Mouse (Mus musculus): ENCODE measurements at regions not wholly inside any gene's neighbourhood (a gene's known extent, or its start where the extent isn't known, plus 50 kb on each side); places are given as distances from the start of the nearest gene placed in this dataset.

DNA sequence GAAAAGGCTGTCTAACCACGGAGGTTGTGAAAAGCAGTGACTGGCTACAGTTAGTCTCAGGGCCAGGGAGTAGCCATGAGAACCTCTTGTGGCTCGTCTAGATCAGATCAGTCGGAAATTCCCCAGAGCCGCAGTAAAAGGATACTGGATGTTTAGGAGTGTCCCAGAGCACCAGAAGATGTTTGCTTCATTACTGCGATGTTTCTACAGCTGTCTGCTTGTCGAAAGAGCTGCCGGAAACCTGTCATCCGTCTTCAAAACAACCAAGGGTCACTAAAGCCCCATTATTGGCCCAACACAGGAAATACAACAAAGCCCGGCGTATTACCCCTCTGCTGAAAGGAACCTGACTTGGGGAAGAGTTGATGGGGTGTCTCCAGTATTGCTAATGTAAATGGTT is 245.2 kb upstream of the 1700056E22Rik start:
- DNase-seq = peak; percentile 59

DNA sequence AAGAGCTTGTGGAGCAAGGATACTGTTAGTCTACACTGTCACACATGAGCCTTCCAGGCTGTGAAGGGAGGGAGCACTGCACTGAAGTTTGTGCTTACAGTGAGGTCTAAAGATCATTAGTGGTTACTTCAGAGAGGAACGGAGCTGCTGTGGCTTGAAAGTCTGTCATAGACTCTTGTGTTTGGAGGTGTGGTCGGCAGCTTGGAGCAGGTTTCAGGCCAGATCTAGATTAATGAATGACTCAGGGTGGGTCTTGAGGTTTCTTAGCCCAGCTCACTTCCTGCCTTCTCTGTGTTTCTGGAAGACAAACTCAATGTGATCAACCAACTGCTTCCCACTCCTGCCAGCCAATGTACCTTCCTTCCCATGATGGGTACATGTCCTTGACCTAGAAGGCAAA is 242.9 kb upstream of the 1700056E22Rik start:
- DNase-seq = no peak

DNA sequence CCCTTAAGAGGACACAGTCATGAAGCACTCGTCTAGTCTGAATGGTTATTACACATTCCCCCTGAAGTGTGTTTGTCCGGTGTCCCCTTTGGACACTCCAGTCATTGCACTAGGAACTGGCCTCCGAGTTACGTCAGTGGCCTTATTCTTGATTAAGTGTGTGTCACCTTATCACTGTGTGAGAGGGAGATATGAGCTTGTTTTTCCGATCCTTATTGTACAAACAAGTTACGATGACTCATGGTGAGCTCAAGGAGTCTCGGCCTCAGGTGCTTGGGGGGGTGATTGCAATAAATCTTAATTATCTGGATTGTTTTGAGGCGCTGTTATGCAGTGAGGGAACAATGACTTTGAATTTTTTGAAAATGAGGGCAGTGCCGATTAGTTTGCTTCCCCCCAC is 241.8 kb upstream of the 1700056E22Rik start:
- no peak for DNase-seq

DNA sequence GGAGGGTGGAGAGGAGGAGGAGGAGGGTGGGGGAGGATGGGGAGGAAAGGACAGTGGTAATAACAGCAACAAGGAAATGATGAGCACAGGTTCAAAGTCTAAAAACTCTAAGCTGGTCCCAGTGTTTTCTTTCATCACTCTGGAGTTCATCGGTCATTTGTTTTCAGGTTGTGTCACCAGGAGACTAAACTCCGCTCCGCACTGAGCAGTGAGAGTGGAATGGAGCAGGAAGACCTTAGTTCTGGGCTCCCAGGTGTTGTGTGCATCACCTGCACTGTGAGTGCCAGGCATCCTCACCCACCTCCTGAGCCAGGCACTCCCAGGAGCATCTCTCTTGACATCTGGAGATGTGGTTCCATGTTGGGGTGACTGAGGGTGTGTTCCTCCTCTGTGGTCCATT is 241.3 kb upstream of the 1700056E22Rik start:
- no peak for DNase-seq

DNA sequence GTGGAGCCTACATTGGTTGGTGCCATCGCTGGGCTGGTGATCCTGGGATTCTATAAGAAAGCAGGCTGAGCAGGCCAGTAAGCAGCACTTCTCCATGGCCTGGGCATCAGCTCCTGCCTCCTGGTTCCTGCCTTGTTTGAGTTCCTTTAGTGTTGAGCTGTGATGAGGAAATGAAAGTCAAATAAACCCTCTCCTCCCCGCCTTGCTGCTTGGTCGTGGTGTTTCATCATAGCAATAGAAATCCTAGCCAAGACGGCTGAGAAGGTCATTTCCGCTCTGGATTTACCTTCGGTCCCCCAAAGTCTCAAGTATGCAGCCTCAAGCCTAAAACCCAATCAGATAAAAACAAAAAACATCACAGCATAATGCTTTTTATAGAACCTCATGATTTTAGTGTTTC is 240.6 kb upstream of the 1700056E22Rik start:
- no peak for DNase-seq

DNA sequence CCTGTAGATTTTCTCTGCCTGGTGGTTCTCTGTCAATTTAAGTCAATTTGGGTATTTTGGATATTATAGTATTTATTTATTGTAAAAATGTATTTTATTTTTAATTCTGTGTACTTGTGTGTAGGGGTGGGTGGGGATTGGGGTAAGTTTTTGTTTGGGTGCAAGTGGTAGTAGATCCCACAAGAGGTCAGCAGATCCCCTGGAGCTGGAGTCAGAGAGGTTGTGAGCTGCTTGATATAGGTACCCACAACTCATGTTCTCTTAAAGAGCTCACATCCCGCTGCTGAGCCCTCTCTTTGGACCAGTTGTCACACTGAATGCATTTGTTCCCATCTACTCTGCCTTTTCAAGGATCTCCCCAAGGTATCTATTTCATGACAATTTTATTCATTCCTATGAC is 239.6 kb upstream of the 1700056E22Rik start:
- DNase-seq = no peak

DNA sequence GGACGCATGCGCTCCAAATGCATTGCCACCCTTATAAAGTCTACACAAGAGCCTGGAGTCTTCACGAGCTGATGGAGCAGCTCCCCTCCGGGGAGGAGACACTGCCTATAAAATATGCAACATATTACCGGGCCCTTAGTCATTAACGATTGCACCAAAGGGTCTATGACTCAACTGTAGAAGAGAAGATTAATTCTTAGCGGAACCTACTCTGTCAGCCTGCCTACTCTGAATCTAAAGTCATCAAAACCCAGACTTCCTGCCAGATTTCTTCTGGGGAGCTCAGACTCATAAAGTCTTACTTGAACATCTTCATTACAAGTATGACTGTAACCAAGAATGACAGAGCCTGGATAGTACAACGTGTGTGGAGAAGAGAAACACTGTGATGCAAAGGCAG is 237.2 kb upstream of the 1700056E22Rik start:
- no peak for DNase-seq

DNA sequence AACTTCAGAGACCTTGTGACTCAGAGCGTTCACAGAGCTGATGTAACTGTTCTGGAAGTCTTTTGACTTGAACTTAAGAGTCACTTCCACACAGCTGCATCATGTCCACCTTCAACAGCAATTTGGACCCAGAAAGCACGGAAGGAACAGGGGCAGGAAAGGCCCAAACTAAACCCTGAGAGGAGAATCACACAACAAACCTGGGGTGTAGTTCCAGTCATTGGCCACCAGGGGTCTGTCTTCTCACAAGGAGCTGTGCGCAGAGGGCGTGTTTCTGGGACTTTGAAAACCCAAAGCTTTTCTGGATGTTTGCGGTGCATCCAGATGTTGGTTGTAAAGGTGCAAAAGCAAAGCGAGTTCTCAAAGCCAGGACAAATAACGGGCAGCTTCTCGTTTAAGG is 231.9 kb upstream of the 1700056E22Rik start:
- peak; percentile 85 for DNase-seq

DNA sequence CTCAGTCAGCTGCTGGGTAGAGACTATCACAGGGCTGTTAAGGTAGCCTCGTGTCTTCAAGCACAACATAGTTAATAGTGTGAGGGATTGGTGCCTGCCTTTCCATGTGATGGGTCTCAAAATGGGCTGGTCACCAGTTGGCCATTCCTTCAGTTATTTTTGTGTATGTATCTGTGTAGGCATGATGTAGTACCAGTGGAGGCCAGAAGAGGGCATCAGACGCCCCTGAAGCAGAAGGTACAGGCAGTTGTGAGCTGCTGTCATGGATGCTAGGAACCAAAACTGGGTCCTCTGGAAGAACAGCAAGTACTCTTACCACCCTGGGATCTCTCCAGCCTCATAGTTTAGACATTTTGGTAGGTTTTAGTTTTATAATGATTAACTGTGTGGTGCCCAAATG is 228.9 kb upstream of the 1700056E22Rik start:
- DNase-seq = no peak

DNA sequence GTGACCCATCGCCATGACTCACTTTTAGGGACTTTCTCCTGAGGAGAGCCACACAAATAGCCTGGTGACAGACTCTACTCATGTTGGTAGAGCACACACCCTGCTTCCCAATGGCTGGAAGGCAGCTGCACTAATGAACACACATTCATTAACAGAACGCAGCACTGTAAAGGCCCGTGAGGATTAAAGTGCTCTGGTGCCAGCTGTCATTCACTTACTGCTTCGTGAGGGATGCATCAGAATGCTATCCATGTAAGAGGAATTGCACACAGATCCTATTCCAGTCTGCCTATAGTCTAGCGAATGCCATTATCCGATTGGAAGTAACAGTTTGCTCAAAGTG is 227.3 kb upstream of the 1700056E22Rik start:
- no peak for DNase-seq

DNA sequence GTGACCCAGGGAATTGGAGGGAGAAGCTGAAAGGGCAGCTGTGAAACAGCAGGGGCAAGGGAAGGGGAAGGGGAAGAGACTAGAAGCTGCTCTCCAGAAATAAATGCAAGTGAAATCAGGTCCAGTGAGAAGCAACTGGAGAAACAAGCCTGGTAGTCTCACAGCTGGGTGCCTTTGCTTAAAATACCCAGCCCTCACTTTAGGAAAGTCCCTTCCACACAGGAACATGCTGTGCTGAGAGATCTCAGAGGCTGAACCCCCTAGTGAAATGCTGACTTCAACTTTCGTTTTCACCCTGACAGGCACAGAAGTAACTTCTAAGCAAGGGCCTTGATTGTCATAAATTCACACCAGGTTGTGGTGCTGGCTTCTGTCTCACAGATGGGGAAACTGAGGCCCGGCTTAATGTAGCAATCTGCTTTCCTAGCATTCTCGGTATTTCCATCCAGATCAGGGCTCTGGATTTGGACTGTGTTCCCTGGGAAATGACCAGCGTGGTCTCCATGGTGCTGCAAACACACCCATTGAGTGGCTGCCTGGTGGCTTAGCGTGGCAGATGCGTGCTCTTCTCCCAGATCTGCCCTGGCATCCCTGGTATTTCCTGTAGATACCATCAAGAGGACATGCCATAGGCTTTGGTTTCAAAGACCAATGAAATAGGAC is 226.8 kb upstream of the 1700056E22Rik start:
- no peak for DNase-seq

DNA sequence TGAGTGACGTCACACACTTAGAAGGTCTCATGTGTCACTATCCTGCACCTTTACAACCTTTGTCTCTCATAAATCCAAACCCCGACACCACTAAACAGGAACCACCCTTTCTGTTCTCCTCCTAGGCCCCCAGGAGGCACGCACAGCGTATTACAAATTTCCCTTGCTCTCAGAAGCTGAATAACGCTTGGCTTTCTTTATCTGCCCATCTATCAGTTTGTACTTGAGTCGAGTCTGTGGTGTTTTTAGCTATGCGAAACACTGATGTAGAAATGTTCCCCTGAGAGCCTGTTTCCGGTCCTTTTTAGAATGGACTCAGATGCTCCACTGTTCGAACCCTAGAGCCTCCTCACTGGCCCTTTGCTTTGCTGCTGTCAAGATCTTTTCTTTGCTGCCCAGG is 225.8 kb upstream of the 1700056E22Rik start:
- DNase-seq = no peak

DNA sequence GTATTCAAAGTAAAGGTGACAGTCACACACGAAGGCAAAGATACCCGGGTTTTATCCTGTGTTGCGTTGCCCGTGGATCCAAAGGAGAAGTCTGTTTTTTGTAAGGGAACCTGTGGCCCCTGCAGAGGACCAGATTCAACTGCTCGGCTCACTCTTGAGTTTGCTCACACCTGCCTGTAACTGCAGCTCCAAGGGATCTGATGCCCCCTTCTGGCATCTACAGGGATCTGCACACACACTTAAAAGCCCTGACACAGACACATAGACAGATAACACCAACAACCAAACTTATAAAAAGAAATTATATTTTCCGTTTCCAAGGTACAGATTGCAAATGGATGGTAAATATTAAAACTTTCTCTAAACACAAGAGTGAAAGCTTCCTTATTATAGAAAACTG is 223.3 kb upstream of the 1700056E22Rik start:
- no peak for DNase-seq

DNA sequence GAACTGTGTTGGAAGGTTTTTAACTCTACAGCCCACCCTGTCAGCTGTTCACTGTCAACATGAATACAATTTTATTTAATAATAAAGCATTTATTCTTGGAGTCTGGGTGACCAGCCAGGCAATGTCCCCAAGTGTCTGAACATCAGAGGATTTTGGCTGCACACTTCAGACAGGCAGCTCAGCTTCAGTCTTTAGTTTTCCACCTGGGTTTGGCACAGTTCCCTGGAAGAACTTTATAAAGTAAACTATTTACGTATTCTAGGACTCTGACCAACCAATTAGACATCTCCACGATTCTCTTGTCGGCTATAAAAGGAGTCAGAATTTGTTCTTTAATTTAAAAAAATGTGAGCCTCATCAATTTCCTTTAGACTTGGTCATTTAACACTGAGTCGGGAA is 220.8 kb upstream of the 1700056E22Rik start:
- DNase-seq = no peak

DNA sequence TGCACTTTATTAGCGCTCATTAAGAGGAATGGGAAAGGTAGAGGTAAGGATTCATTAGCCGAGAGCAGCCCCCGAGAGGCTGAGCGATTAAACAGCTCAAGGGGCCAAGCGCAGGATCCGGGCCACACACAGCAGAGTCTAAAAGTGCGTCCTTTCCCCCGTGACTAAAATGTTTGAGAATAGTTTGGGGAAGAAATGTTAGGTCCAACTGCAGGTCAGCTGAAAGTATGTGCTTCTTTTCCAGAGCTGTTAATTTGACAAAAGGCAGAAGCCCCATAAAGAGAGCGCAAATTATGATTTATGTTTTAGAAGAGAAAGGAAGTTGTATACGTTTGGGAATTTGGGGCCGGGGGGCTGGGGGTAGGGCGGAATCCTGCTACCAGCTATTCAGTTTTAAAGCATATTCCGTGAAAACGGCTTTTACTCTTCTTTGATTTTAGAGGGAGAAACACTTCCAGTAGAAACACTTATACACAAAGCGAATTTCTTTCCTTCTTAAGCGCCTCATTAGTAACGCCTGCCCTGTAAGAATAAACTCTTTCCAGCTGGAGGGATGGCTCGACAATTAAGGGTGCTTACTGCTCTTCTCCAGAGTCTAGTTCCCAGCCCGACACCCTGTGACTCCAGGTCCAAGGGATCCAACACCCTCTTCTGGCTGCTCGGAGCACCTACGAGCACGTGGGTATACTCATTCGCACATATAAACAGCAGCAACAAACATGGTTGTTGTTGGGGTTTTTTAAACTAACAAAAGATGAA is 210.8 kb upstream of the 1700056E22Rik start:
- no peak for DNase-seq

DNA sequence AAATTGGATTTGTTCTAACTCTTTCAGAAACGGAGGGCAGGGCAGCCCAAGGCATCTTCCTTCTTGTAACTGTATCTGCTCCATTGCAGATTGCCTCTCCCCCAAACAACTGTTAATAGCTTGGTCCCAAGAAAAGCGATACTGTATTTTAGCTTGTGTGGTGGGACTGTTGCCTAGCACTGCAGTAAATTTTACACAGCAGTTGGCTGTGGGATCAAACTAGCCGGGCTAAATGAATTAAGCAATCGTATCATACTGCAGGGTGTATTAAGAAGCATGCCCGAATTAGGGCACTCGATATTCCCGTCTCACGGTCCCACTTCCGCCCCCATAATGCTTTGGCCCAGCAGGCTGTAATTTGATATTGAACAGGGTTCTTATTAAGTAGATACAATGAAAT is 210.2 kb upstream of the 1700056E22Rik start:
- DNase-seq = peak; percentile 12

DNA sequence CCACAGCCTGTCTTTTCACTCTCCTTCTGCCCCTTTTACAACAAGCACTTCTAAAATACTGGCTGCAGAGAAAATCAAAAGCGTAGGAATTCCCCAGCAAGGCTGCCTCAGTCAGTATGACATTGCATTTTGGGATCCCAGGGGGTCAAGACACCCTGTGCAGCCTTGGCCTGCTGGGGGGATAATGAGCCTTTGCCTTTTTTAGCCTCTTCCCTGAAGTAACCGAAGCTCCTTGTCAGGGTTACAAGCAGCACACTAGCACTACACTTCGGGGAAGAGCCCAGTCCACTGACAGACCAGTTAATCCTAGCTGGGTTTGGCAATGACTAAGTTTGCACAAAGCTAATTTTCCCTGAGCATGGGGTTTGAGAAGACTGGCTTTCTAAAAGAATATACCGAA is 207.7 kb upstream of the 1700056E22Rik start:
- DNase-seq = no peak

DNA sequence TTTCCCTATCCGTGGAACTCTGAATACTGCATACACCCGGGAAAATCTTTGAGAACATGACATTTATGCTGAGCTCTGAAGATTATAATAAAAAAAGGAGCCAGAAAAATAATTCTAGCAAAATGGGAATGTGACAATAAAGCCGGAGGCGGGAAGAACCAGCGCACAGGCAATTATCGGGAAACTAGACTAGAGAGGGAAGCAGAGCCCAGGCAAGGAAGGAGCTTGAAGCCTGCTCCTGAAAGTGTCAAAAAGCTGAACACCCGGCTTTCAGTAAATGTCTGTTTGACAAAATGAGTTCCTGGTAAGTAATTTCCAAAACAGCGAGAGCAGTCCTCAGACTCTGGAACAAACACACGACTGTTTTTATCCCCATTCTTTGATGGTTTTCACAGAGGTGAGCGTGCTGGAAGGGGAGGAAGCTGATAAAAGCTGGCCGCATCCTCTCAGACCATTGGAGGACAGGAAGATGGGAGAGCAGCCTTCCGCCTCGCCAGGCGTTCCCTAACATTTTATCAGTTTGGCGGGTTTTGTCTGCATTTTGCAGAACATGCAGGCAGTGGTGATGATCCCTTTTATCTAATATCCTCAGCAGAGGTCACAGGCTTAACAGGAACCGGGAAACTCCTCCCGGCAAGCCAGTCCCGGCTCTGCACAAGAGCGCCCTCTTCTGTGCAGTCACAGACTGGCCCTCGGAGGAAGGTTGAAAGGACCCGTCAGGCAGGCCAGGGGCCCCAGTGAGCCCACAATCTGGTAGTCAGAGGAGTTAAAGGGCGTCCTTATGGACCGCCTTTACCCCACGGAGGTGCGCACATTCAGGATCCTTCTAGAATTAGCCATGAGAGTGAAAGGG is 201.3 kb upstream of the 1700056E22Rik start:
- peak; percentile 89 for DNase-seq

DNA sequence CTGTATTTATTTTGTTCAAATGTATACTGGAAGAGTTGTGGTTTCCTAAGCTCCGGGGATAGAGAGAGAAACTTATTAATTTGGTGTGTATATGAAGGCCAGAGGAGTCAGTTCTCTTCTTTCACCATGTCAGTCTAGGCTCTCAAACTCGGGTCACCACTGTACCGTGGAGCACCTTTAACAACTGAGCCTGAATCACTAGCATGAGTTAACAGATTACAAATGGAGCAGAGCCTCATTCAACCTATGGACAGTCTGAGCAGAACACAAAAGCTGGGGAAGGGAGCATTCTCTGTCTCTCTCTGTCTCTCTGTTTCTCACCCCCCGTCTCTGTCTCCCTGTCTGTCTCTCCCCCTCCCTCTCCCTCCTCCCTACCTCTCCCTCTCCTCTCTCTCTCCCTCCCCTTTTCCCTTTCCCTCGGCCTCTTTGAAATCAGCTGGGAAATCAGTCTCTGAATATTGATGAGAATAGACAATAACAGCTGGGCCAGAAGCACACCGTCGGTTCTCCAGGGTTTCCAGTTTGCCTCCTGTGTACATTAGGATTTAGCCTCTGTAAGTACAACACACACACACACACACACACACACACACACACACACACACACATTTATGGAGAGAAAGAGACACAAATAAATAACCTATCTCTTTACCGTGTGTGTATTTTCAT is 200.4 kb upstream of the 1700056E22Rik start:
- DNase-seq = no peak

DNA sequence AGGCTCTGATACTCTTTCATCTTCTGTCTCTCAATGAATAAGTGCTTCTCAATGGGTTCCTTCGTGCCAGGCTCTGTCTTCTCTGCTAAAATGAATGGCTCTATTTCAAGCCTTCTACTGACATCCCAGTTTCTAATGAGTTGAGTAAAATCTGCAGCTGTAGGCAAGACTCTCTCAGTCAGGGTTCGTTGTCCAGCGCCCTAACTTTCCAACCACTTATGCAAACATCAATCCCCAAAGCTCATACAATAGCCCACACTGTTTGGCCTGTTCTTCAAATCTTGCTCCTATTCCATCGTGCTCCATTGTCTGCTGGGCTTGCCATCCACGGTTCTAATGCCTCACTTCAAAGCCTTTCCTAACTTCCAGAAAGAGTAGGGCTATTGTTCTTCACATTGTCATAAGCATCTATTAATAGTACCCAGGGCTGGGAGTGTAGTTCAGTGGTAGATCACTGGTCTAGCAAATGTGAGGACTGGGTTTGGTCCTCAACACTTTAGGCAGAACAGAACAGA is 199.7 kb upstream of the 1700056E22Rik start:
- DNase-seq = no peak

DNA sequence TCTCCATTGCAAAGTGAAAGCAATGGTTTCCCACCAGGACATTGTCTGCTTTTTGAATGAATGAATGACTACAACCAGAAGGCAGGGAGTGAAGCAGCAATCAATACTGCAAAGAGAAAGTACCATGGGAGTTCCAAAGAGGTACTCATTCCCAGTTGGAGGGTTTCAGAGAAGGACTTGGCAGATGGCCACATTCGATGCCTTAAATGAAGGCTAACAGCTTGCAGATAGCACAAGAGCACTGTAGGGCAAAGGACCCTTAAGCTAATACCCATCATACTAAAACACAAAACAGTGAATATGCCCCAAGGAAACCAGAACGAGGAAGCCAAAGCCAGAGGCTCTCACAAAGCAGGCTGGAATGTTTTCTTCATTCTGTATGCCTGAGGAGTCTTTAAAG is 188.2 kb upstream of the 1700056E22Rik start:
- no peak for DNase-seq

DNA sequence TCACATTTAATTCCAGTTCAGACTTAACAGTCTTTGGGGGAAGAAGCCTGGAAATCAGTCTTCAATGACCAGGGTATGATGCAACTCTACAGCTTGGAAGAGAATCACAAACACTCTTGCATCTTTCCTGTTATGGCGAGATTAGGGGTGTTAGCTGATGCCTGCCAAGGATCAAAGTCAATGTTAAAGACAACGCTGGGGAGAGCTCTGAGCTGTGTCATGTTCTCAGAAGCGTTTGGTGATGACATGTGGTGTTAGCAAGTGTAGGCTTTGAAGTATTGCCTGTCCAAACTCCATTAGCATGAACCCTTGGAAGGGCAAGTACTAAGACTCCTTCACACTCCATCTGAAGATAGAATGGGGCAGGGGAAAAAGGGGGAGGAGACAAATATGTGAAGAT is 187.7 kb upstream of the 1700056E22Rik start:
- peak; percentile 89 for DNase-seq

DNA sequence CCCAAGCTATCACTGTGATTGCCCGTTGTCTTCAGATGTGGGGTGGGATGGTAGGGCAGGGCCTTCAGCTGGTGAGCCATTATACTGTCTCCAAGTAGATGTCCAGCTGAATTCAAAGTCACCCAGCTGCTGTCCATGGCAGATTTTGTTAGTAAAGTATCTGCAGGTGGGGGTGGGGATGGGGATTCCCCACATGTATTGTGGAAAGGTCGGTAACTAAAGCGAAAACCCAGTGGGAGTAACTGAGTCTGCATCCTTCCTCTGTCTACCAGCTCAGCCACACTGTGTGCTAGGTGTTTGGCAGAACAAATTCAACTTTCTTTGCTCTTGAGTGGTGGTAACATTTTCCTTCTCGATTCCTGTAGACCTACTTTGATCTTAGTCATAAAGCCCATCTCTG is 163.2 kb upstream of the 1700056E22Rik start:
- DNase-seq = no peak

Data from lung, postnatal 10 days (tissue).